ENCODE assay signal across 15 mouse cellular contexts in the genomic region with DNA sequence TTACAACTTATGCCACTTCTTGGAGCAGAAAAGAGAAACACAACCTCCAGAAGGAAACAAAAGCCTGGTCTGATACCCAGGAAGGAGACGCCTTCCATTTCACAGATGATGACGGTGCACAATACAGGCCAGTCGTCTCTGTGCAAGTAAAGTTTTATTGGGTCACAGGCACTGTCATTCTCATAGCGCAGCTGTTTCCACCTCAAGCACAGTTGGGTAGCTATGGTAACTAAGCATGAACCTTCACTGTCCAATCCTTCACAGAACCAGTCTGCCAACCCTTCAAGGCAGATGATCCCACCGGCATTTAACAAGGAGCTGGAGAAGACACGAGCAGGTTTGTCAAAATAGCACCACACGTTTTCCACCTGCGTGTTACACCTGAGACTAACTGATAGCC. TPM values are rescaled to one million over a fixed set of nuclear protein-coding genes. Genes with fewer than 3 reads are reported as not detected.
DNase-seq lines count a peak whose midpoint lies in the region; ATAC-seq and TF ChIP-seq lines count a peak whose summit lies in the region.
"Had no signal": no experiment of that assay in that cellular context is flagged by ENCODE, and none has a peak within 500 bp of the region (broad histone marks: within the 10 kb centered on the region; RNA-seq: fewer than 3 reads in every experiment).

No protein-coding gene starts in this region.

- peaks cover 24% of the 10 kb centered on the region for H3K36me3 ChIP-seq in heart, embryonic 10.5 days
- peaks cover 82% of the 10 kb centered on the region for H3K36me3 ChIP-seq in G1E (replicated peaks)
- peaks cover 8% of the 10 kb centered on the region for H3K36me3 ChIP-seq in hindbrain, embryonic 12.5 days

- H3K4me3 ChIP-seq in heart, embryonic 10.5 days: no peak overlapping the region
- peak overlapping the region; percentile 31; the same call in 1 of the 2 replicates for H3K4me3 ChIP-seq in G1E (ENCODE audit: low read depth, low read length)
- no peak overlapping the region for H3K4me3 ChIP-seq in hindbrain, embryonic 12.5 days
- H3K4me3 ChIP-seq: heart, embryonic 13.5 days; limb, embryonic 12.5 days had no signal

- H3K27ac ChIP-seq in heart, embryonic 10.5 days: 0 out of 2 replicates have a peak overlapping the region, but pooled peaks have one; percentile 1
- H3K27ac ChIP-seq in hindbrain, embryonic 12.5 days: 0 out of 2 replicates have a peak overlapping the region, but pooled peaks have one; percentile 23
- H3K27ac ChIP-seq: macrophage had no signal

- H3K4me2 ChIP-seq in hindbrain, embryonic 12.5 days (replicated peaks): no peak overlapping the region
- H3K4me2 ChIP-seq: limb, embryonic 12.5 days had no signal

- H3K9ac ChIP-seq in hindbrain, embryonic 12.5 days: no peak overlapping the region
- H3K9ac ChIP-seq: limb, embryonic 12.5 days had no signal

- no peak for DNase-seq in heart, embryonic 10.5 days (ENCODE audit: low spot score)
- DNase-seq in heart, adult 8-10 months (ENCODE audit: low spot score): no peak
- DNase-seq in G1E (ENCODE audit: low spot score): no peak
- no peak for DNase-seq in right cerebral cortex, postnatal 25 days
- no peak for DNase-seq in testis, postnatal 14 days (ENCODE audit: low spot score)
- no peak for DNase-seq in gastrocnemius, postnatal 25 days
- DNase-seq: adrenal gland, postnatal 14 days; cerebellum, adult 11-12 months; embryo, embryonic 11 days had no signal

- peaks cover 79% of the 10 kb centered on the region for H3K4me1 ChIP-seq in heart, embryonic 10.5 days
- H3K4me1 ChIP-seq in G1E (ENCODE audit: insufficient read depth, low read depth, low read length): peaks cover 93% of the 10 kb centered on the region
- H3K4me1 ChIP-seq in hindbrain, embryonic 12.5 days: peaks cover 50% of the 10 kb centered on the region

- TF ChIP-seq CTCF in G1E (IDR thresholded peaks at IDR 0.05; ENCODE audit: low read depth, low read length): no peak

- no peaks in the 10 kb centered on the region for H3K9me3 ChIP-seq in heart, embryonic 10.5 days
- no peaks in the 10 kb centered on the region for H3K9me3 ChIP-seq in G1E (replicated peaks)
- no peaks in the 10 kb centered on the region for H3K9me3 ChIP-seq in hindbrain, embryonic 12.5 days (replicated peaks)
- H3K9me3 ChIP-seq: heart, embryonic 13.5 days; limb, embryonic 12.5 days had no signal

- 76% methylated on average over 8 of the region's 8 CpGs for WGBS in heart, embryonic 10.5 days
- 53% methylated on average over 8 of the region's 8 CpGs for WGBS in hindbrain, embryonic 12.5 days

- peak; percentile 69 for ATAC-seq in G1E (ENCODE audit: extremely low read depth, insufficient number of reproducible peaks, low FRiP score, poor library complexity, severe bottlenecking)
- ATAC-seq in hindbrain, embryonic 12.5 days (ENCODE audit: low FRiP score): no peak
- ATAC-seq in megakaryocyte-erythroid progenitor cell, adult 5-6 weeks (replicated peaks; ENCODE audit: low FRiP score, low TSS enrichment, poor library complexity, severe bottlenecking): peak; percentile 25
- ATAC-seq: CD4-positive, CD25-positive, alpha-beta regulatory T cell, adult 4 months had no signal

- no peaks in the 10 kb centered on the region for H3K27me3 ChIP-seq in heart, embryonic 10.5 days (ENCODE audit: insufficient read depth, poor library complexity, severe bottlenecking)
- H3K27me3 ChIP-seq in G1E (ENCODE audit: insufficient read depth, low read length): no peaks in the 10 kb centered on the region
- H3K27me3 ChIP-seq in hindbrain, embryonic 12.5 days: no peaks in the 10 kb centered on the region
- H3K27me3 ChIP-seq: heart, embryonic 13.5 days; limb, embryonic 12.5 days had no signal

RNA-seq across cellular contexts. Expression of a gene that starts 16.2 kb away (rescaled TPM):
- polyA plus RNA-seq in heart, embryonic 10.5 days (2016; fragmentation: Nextera tagmentation; extraction: Ambion mirVana): 4.5 and 6.2 TPM in 2 replicates
- total RNA-seq in heart, adult 8-10 months (2022): 10 to 100 TPM in 1 of 4 experiments, 1 to 10 TPM in 3; 4.7 to 13.0 (median 6.8) TPM
- total RNA-seq in G1E (2014; fragmentation: Nextera tagmentation) (92.1 and 97.9 TPM in 2 replicates), G1E (2017) (15.6 and 17.4 TPM in 2 replicates)
- 78.5 and 83.6 TPM in 2 replicates for polyA plus RNA-seq in G1E (2012)
- 9.8 and 10.4 TPM in 2 replicates for polyA plus RNA-seq in hindbrain, embryonic 12.5 days (2016; fragmentation: Nextera tagmentation; extraction: Ambion mirVana)
- 11.8 and 12.7 TPM in 2 replicates for total RNA-seq in megakaryocyte-erythroid progenitor cell, adult 5-6 weeks (2014; fragmentation: Nextera tagmentation)
- total RNA-seq in megakaryocyte-erythroid progenitor cell, adult 5-6 weeks (2017): 4.3 and 6.5 TPM in 2 replicates
- total RNA-seq in gastrocnemius, postnatal 25 days (2021): 10 to 100 TPM in 1 of 2 experiments, 1 to 10 TPM in 1; 7.7 to 12.7 TPM
